Mouse (Mus musculus) stomach, postnatal 0 days (tissue): Measurements from ENCODE around the gene Hyal1. TPM values are rescaled to one million over a fixed set of nuclear protein-coding genes. Genes with fewer than 3 reads are reported as not detected.

Experiments
- ATAC-seq: fragments of 200-750 bp; cut with Nextera tagmentation; 2 replicates; pipeline ENCODE4 v1.8.0; 2017; ENCODE audit not compliant: low FRiP score, low TSS enrichment
- DNase-seq: peaks from one replicate; pipeline ENCODE4 v3.0.0-alpha.2; 2016; ENCODE audit warnings: low spot score
- H3K27ac ChIP-seq: fragments of 300-500 bp; sonication (generic); replicated peaks from 2 replicates; pipeline ENCODE4 v1.5.1; 2014; ENCODE audit warnings: mild to moderate bottlenecking, control low read depth
- H3K27me3 ChIP-seq: fragments of 300-500 bp; sonication (generic); 2 replicates; pipeline ENCODE4 v1.6.1; 2014; ENCODE audit warnings: low read length; ENCODE audit not compliant: control insufficient read depth, insufficient read depth
- H3K36me3 ChIP-seq: fragments of 300-500 bp; sonication (generic); 2 replicates; pipeline ENCODE4 v1.6.1; 2014; ENCODE audit warnings: low read length, mixed read lengths; ENCODE audit not compliant: control insufficient read depth, insufficient read depth
- H3K4me1 ChIP-seq: fragments of 300-500 bp; sonication (generic); replicated peaks from 2 replicates; pipeline ENCODE4 v1.6.1; 2014; ENCODE audit warnings: antibody characterized with exemption; ENCODE audit not compliant: control insufficient read depth, insufficient read depth
- H3K4me2 ChIP-seq: fragments of 300-500 bp; sonication (generic); replicated peaks from 2 replicates; pipeline ENCODE4 v1.6.1; 2014; ENCODE audit warnings: low read depth, mild to moderate bottlenecking, control low read depth, moderate library complexity
- H3K4me3 ChIP-seq: fragments of 300-500 bp; sonication (generic); 2 replicates; pipeline ENCODE4 v1.5.1; 2014; ENCODE audit warnings: low read depth, low read length, control low read depth
- H3K9ac ChIP-seq: fragments of 300-500 bp; sonication (generic); 2 replicates; pipeline ENCODE4 v1.6.1; 2014; ENCODE audit warnings: mild to moderate bottlenecking, low read length, control low read depth, mixed read lengths
- H3K9me3 ChIP-seq: fragments of 300-500 bp; sonication (generic); 2 replicates; pipeline ENCODE4 v1.6.1; 2016; ENCODE audit warnings: low read length; ENCODE audit not compliant: control insufficient read depth
- CTCF ChIP-seq: IDR thresholded peaks from 2 replicates; pipeline ENCODE4 v1.5.1; 2016; ENCODE audit warnings: antibody characterized with exemption, low read depth, mild to moderate bottlenecking, moderate library complexity
- EP300 ChIP-seq: optimal IDR thresholded peaks from 2 replicates; pipeline ENCODE3; 2016; ENCODE audit warnings: antibody characterized with exemption
- WGBS: fragments of 180-500 bp; shearing (Covaris S2); extraction: QIAGEN DNeasy Blood & Tissue Kit; methylation state at CpG from one replicate; pipeline ENCODE4 v1.1.7; 2014; 5-methylcytosine and 5-hydroxymethylcytosine counted together
- polyA plus RNA-seq: library from polyadenylated mRNA; unstranded; fragments of >200 nt; fragmentation: Nextera tagmentation; extraction: Ambion mirVana; gene quantifications from 2 replicates; pipeline ENCODE4 v1.2.1, GENCODE M21; 2015

Gene Hyal1
- polyA plus RNA-seq, 1 experiment from 2014 or later = 7.2 TPM

DNA sequence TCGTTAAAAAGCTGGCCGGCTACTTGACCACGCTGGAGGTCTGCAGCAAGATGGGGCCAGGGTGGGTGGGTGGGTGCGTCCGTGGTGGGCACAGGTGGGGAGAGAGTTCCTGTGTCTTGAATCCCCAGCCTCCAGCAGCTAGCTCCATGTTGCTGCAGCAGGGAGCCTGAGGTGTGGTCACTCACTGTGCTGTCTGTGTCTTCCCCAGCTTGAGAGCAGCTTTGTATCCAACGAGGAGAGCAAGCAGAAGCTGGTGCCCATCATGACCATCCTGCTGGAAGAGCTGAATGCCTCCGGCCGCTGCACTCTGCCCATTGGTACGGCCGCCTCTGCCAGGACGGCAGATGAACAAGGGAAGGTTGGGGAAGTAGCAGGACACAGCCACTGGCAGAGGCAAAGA lies 33.4 kb upstream of the Hyal1 start:
- ATAC-seq (no peak), DNase-seq (no peak)
- Histone ChIP-seq H3K4me2 (no peak overlapping the region), H3K27ac (no peak overlapping the region), H3K9me3 (no peaks in the 10 kb centered on the region), H3K4me3 (no peak overlapping the region), H3K4me1 (0 out of 2 replicates have a peak, but pooled peaks cover 2% of the 10 kb centered on the region), H3K36me3 (peaks cover 13% of the 10 kb centered on the region), H3K9ac (no peak overlapping the region), H3K27me3 (no peaks in the 10 kb centered on the region)
- TF ChIP-seq EP300 = no peak
- 82% methylated on average over 11 of the region's 11 CpGs for WGBS

DNA sequence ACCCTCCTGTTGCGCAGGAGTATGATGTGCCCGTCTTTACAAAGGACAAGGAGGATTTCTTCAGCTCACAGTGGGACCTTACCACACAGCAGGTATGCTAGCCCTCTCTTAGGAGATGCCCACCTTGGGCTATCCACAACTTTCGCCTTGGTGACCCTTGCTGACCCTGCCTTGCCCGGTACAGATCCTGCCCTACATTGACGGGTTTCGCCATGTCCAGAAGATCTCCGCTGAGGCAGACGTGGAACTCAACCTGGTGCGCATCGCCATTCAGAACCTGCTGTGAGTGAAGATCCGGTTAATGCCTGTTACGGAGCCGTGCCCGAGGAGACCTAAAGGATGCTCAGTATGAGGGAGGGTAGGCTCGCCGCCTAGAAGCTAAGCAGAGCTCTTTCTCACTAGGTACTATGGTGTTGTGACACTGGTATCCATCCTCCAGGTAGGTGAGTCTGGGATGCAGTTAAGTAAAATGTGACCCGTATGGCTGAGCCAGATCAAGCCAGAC lies 32.5 kb upstream of the Hyal1 start:
- no peaks in the 10 kb centered on the region for H3K9me3 ChIP-seq
- H3K36me3 ChIP-seq = peaks cover 10% of the 10 kb centered on the region
- TF ChIP-seq CTCF = no peak
- no peak for TF ChIP-seq EP300
- ATAC-seq (no peak), DNase-seq (no peak)
- WGBS = 93% methylated on average over 17 of the region's 17 CpGs
- no peak overlapping the region for H3K4me2 ChIP-seq
- no peaks in the 10 kb centered on the region for H3K27me3 ChIP-seq
- no peak overlapping the region for H3K27ac ChIP-seq
- 0 out of 2 replicates have a peak, but pooled peaks cover 2% of the 10 kb centered on the region for H3K4me1 ChIP-seq
- H3K9ac ChIP-seq = no peak overlapping the region
- H3K4me3 ChIP-seq = no peak overlapping the region

DNA sequence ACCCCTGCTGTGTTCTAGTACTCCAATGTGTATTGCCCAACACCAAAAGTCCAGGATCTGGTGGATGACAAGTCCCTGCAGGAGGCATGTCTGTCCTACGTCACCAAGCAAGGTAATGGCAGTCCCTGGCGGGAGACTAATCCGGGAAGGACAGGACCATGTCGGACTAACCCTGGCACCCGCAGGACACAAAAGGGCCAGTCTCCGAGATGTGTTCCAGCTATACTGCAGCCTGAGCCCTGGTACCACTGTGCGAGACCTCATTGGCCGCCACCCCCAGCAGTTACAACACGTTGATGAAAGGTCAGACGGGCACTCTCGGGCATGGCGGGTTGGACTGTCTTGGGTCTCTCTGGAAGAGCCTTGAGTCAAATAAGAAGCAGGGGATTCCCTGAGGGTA lies 32.0 kb upstream of the Hyal1 start:
- no peak overlapping the region for H3K27ac ChIP-seq
- H3K9me3 ChIP-seq = no peaks in the 10 kb centered on the region
- DNase-seq (no peak), ATAC-seq (no peak)
- TF ChIP-seq EP300 (no peak), CTCF (no peak)
- no peak overlapping the region for H3K4me3 ChIP-seq
- 0 out of 2 replicates have a peak, but pooled peaks cover 2% of the 10 kb centered on the region for H3K4me1 ChIP-seq
- H3K4me2 ChIP-seq = no peak overlapping the region
- H3K9ac ChIP-seq = no peak overlapping the region
- H3K27me3 ChIP-seq = no peaks in the 10 kb centered on the region
- WGBS = 88% methylated on average over 12 of the region's 12 CpGs
- peaks cover 7% of the 10 kb centered on the region for H3K36me3 ChIP-seq

DNA sequence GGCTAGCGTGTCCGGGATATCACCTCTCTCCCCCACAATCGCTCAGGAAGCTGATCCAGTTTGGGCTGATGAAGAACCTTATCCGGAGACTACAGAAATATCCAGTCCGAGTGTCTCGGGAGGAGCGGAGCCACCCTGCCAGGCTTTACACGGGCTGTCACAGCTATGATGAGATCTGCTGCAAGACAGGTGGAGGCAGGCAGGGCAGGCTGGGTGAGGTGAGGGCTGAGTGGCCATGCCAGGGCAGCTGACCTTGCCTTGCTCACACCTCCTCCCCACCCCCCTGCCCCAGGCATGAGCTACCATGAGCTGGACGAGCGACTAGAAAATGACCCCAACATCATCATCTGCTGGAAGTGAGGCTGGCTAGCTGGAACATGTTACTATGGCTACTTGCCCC lies 31.5 kb upstream of the Hyal1 start:
- H3K27ac ChIP-seq = no peak overlapping the region

DNA sequence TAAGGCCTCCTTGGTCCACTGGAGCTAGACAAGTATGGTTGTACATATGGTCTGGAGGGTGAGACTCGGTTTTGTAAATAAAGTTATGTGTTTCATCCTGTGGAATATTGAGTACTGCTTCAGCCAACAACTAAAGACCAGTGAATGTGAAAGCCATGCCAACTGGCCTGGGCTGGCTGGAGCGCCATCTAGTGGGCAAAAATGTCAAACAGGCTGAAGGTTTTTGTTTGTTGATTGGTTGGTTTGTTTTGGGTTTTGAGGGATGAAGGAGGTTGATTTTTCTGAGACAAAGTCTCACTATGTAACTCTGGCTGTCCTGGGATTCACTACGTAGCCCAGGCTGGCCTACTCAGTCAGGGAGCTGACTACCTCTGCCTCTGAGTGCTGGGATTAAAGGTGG lies 31.1 kb upstream of the Hyal1 start:
- H3K27me3 ChIP-seq = no peaks in the 10 kb centered on the region
- no peak overlapping the region for H3K4me3 ChIP-seq
- 0 out of 2 replicates have a peak, but pooled peaks cover 2% of the 10 kb centered on the region for H3K4me1 ChIP-seq
- ATAC-seq (no peak), DNase-seq (peak; percentile 79)
- WGBS = 7% methylated on average over 3 of the region's 3 CpGs
- H3K4me2 ChIP-seq = no peak overlapping the region
- H3K9ac ChIP-seq = no peak overlapping the region
- peaks cover 4% of the 10 kb centered on the region; the same call in 1 of the 2 replicates for H3K36me3 ChIP-seq
- H3K9me3 ChIP-seq = no peaks in the 10 kb centered on the region
- H3K27ac ChIP-seq = no peak overlapping the region
- peak; percentile 96 for TF ChIP-seq CTCF
- TF ChIP-seq EP300 = no peak

More for the DNA sequence above, 31.5 kb upstream of the Hyal1 start:
- no peak for DNase-seq
- no peak for ATAC-seq
- Histone ChIP-seq H3K4me2 (no peak overlapping the region), H3K9ac (no peak overlapping the region), H3K9me3 (no peaks in the 10 kb centered on the region), H3K36me3 (peaks cover 4% of the 10 kb centered on the region; the same call in 1 of the 2 replicates), H3K4me1 (0 out of 2 replicates have a peak, but pooled peaks cover 2% of the 10 kb centered on the region), H3K4me3 (no peak overlapping the region), H3K27me3 (no peaks in the 10 kb centered on the region)
- WGBS = 85% methylated on average over 10 of the region's 10 CpGs
- no peak for TF ChIP-seq EP300
- TF ChIP-seq CTCF = no peak

DNA sequence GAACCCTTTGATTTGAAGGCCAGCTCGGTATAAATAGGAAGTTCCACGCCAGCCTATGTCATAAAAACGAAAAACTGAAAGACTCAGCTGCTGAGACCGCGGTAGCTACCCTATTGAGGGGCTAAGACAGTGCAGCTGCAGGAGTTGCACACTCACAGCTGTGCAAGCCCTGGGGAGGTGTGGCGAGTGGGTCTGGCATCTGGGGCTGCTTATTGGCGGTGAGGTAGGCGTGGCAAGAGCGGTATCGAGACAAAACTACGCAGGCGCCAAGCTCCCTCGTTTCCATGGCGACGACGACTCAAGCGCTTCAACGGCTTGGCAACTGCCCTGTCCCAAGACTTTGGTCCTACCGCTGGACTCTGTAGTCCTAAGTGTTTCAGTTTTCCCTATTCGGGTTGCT lies 29.7 kb upstream of the Hyal1 start, which contains the start of gene Zmynd10:
Gene Zmynd10, plus strand, starts transcription at position 273 of the 400 bp plus-strand sequence.
- no peak within 1 kb of the TSS for H3K4me3 ChIP-seq
- WGBS = 3% methylated on average over 20 of the region's 20 CpGs
- H3K27me3 ChIP-seq = no peaks in the 10 kb centered on the region
- DNase-seq (peak; percentile 93), ATAC-seq (peak; percentile 47)
- H3K36me3 ChIP-seq = peaks cover 4% of the 10 kb centered on the region; the same call in 1 of the 2 replicates
- peak within 1 kb of the TSS; percentile 40 for H3K4me2 ChIP-seq
- TF ChIP-seq CTCF = no peak
- TF ChIP-seq EP300 = no peak
- H3K9ac ChIP-seq = no peak within 1 kb of the TSS
- peaks cover 8% of the 10 kb centered on the region; the same call in 1 of the 2 replicates for H3K4me1 ChIP-seq
- no peak within 1 kb of the TSS for H3K27ac ChIP-seq
- no peaks in the 10 kb centered on the region for H3K9me3 ChIP-seq
